Mouse (Mus musculus) liver, embryonic 14.5 days (tissue): Measurements from ENCODE around the gene Sulf2.

Source experiments
- CTCF ChIP-seq: IDR thresholded peaks from 2 replicates; pipeline ENCODE4 v1.5.1; 2016; ENCODE audit warnings: antibody characterized with exemption, low read depth, control low read depth
- EP300 ChIP-seq: IDR thresholded peaks from 2 replicates; pipeline ENCODE4 v1.6.1; 2016; ENCODE audit warnings: antibody characterized with exemption, low read depth

GRCm38 (mm10) chr2:166153891-166154711 is 1.4 kb downstream of the Sulf2 start:
- TF ChIP-seq CTCF = no peak
- no peak for TF ChIP-seq EP300
